16 mouse cellular contexts compared by ENCODE assay signal in genomic region chr8:71466198-71466597, GRCm38 (mm10). TPM values are rescaled to one million over a fixed set of nuclear protein-coding genes. Genes with fewer than 3 reads are reported as not detected.
A peak's percentile ranks its signal among the peaks of the same experiment; 100 is the strongest.
DNase-seq lines count a peak whose midpoint lies in the region; ATAC-seq and TF ChIP-seq lines count a peak whose summit lies in the region.
"Had no signal": no experiment of that assay in that cellular context is flagged by ENCODE, and none has a peak within 500 bp of the region (broad histone marks: within the 10 kb centered on the region; RNA-seq: fewer than 3 reads in every experiment).

No protein-coding gene starts in this region.

- 0 out of 2 replicates have a peak, but pooled peaks cover 9% of the 10 kb centered on the region for H3K36me3 ChIP-seq in heart, embryonic 15.5 days
- H3K36me3 ChIP-seq in heart, adult 2 months (ENCODE audit: control insufficient read depth, insufficient read depth, low read length): no peaks in the 10 kb centered on the region
- peaks cover 33% of the 10 kb centered on the region for H3K36me3 ChIP-seq in liver, embryonic 12.5 days
- peaks cover 3% of the 10 kb centered on the region; the same call in 1 of the 2 replicates for H3K36me3 ChIP-seq in liver, postnatal 0 days (replicated peaks; ENCODE audit: insufficient read depth, low read length)
- H3K36me3 ChIP-seq in liver, embryonic 13.5 days: peaks cover 24% of the 10 kb centered on the region

- ATAC-seq in heart, embryonic 15.5 days (replicated peaks; ENCODE audit: insufficient number of reproducible peaks, insufficient read depth, low FRiP score, low read depth): no peak
- ATAC-seq in liver, embryonic 12.5 days: no peak
- no peak for ATAC-seq in liver, postnatal 0 days
- no peak for ATAC-seq in liver, embryonic 13.5 days (ENCODE audit: low read depth)
- ATAC-seq: forebrain, embryonic 14.5 days; intestine, postnatal 0 days; lung, postnatal 0 days had no signal

- 0 out of 2 replicates have a peak overlapping the region, but pooled peaks have one; percentile 65 for H3K9ac ChIP-seq in heart, embryonic 15.5 days
- H3K9ac ChIP-seq in heart, adult 2 months (ENCODE audit: low read depth, low read length): no peak overlapping the region
- H3K9ac ChIP-seq in liver, embryonic 12.5 days: no peak overlapping the region
- no peak overlapping the region for H3K9ac ChIP-seq in liver, postnatal 0 days (replicated peaks)
- peak overlapping the region; percentile 85 for H3K9ac ChIP-seq in liver, embryonic 13.5 days

- no peak for TF ChIP-seq EP300 in heart, adult 2 months (IDR thresholded peaks at IDR 0.05; ENCODE audit: insufficient read depth, low read depth, low read length)
- TF ChIP-seq EP300 in liver, postnatal 0 days (IDR thresholded peaks at IDR 0.05; ENCODE audit: low read depth): no peak

- no peaks in the 10 kb centered on the region for H3K9me3 ChIP-seq in heart, embryonic 15.5 days (replicated peaks)
- no peaks in the 10 kb centered on the region for H3K9me3 ChIP-seq in liver, embryonic 12.5 days (replicated peaks)
- H3K9me3 ChIP-seq in liver, postnatal 0 days (ENCODE audit: low read length): no peaks in the 10 kb centered on the region
- no peaks in the 10 kb centered on the region; the same call in 1 of the 2 replicates for H3K9me3 ChIP-seq in liver, embryonic 13.5 days (replicated peaks)
- H3K9me3 ChIP-seq: midbrain, embryonic 12.5 days had no signal

- TF ChIP-seq CTCF in heart, adult 2 months (IDR thresholded peaks at IDR 0.05): no peak
- TF ChIP-seq CTCF in liver, postnatal 0 days (IDR thresholded peaks at IDR 0.05; ENCODE audit: low read depth): no peak

- TF ChIP-seq POLR2A in heart, adult 2 months (IDR thresholded peaks at IDR 0.05; ENCODE audit: insufficient read depth, low read depth, low read length): no peak

- peak; percentile 9 for DNase-seq in adrenal gland, adult 8-10 months
- DNase-seq in adrenal gland, postnatal 36 days: no peak
- DNase-seq in heart, adult 2 months: no peak
- DNase-seq in liver, postnatal 0 days: no peak
- no peak for DNase-seq in liver, embryonic 13.5 days
- no peak for DNase-seq in left cerebral cortex, postnatal 4 days
- DNase-seq: adrenal gland, postnatal 10 days; gastrocnemius, postnatal 10 days; heart, postnatal 10 days; thymus, adult 18-20 months had no signal

- H3K27ac ChIP-seq in heart, embryonic 15.5 days: no peak overlapping the region
- H3K27ac ChIP-seq in heart, adult 2 months: no peak overlapping the region
- H3K27ac ChIP-seq in liver, embryonic 12.5 days: no peak overlapping the region
- H3K27ac ChIP-seq in liver, postnatal 0 days (ENCODE audit: low read depth): no peak overlapping the region
- H3K27ac ChIP-seq in liver, embryonic 13.5 days: peak overlapping the region; percentile 5; the same call in 1 of the 2 replicates
- H3K27ac ChIP-seq: midbrain, embryonic 12.5 days had no signal

- 96% methylated on average over 5 of the region's 5 CpGs for WGBS in heart, embryonic 15.5 days
- over 99% methylated on average over 5 of the region's 5 CpGs for WGBS in heart, adult 2 months
- WGBS in liver, embryonic 12.5 days (ENCODE audit: insufficient replicate concordance): 90% methylated on average over 5 of the region's 5 CpGs
- 93% methylated on average over 5 of the region's 5 CpGs for WGBS in liver, postnatal 0 days (ENCODE audit: insufficient replicate concordance)
- WGBS in liver, embryonic 13.5 days (ENCODE audit: insufficient replicate concordance): 81% methylated on average over 5 of the region's 5 CpGs

- no peak overlapping the region for H3K4me2 ChIP-seq in heart, embryonic 15.5 days
- peak overlapping the region; percentile 97 for H3K4me2 ChIP-seq in liver, embryonic 12.5 days
- H3K4me2 ChIP-seq in liver, postnatal 0 days (ENCODE audit: low read depth, low read length): no peak overlapping the region
- peak overlapping the region; percentile 94 for H3K4me2 ChIP-seq in liver, embryonic 13.5 days

- no peak overlapping the region for H3K4me3 ChIP-seq in heart, embryonic 15.5 days
- H3K4me3 ChIP-seq in heart, adult 2 months: no peak overlapping the region
- H3K4me3 ChIP-seq in liver, embryonic 12.5 days: 0 out of 2 replicates have a peak overlapping the region, but pooled peaks have one; percentile 2
- no peak overlapping the region for H3K4me3 ChIP-seq in liver, postnatal 0 days (ENCODE audit: low read depth, low read length)
- H3K4me3 ChIP-seq in liver, embryonic 13.5 days (replicated peaks): 0 out of 2 replicates have a peak overlapping the region, but pooled peaks have one; percentile 16

- no peaks in the 10 kb centered on the region; the same call in 1 of the 2 replicates for H3K27me3 ChIP-seq in heart, embryonic 15.5 days
- H3K27me3 ChIP-seq in heart, adult 2 months (ENCODE audit: control insufficient read depth, insufficient read depth, low read length): no peaks in the 10 kb centered on the region
- peaks cover 8% of the 10 kb centered on the region for H3K27me3 ChIP-seq in liver, embryonic 12.5 days (replicated peaks)
- H3K27me3 ChIP-seq in liver, postnatal 0 days (ENCODE audit: insufficient read depth, low read length): no peaks in the 10 kb centered on the region
- H3K27me3 ChIP-seq in liver, embryonic 13.5 days: peaks cover 12% of the 10 kb centered on the region; the same call in 1 of the 2 replicates
- H3K27me3 ChIP-seq: midbrain, embryonic 12.5 days had no signal

- intact Hi-C loops in heart, adult 2 months (cut with DNase I): no loop called here
- intact Hi-C loops in left cerebral cortex, postnatal 4 days (cut with DNase I): no loop called here

- peaks cover 3% of the 10 kb centered on the region; the same call in 1 of the 2 replicates for H3K79me2 ChIP-seq in heart, adult 2 months (replicated peaks; ENCODE audit: control insufficient read depth, insufficient read depth, low read length)

- peaks cover 51% of the 10 kb centered on the region for H3K4me1 ChIP-seq in heart, embryonic 15.5 days (replicated peaks)
- H3K4me1 ChIP-seq in heart, adult 2 months (ENCODE audit: control insufficient read depth, insufficient read depth, low read length): peaks cover 15% of the 10 kb centered on the region
- peaks cover 60% of the 10 kb centered on the region for H3K4me1 ChIP-seq in liver, embryonic 12.5 days
- H3K4me1 ChIP-seq in liver, postnatal 0 days (ENCODE audit: insufficient read depth): peaks cover 37% of the 10 kb centered on the region
- H3K4me1 ChIP-seq in liver, embryonic 13.5 days (replicated peaks): peaks cover 58% of the 10 kb centered on the region

RNA-seq across cellular contexts. Expression of gene Mrpl34, which starts 1.4 kb away (rescaled TPM):
- 100 to 1,000 TPM in 1 of 4 experiments, 10 to 100 TPM in 3; 64.7 to 108 (median 88.7) TPM for total RNA-seq in adrenal gland, adult 8-10 months (2022)
- 100 to 1,000 TPM in 1 of 2 experiments, 10 to 100 TPM in 1; 91.9 to 111 TPM for total RNA-seq in adrenal gland, postnatal 36 days (2021)
- 149 and 188 TPM in 2 replicates for polyA plus RNA-seq in heart, embryonic 15.5 days (2015; fragmentation: Nextera tagmentation; extraction: Ambion mirVana)
- total RNA-seq in heart, adult 2 months (2021): 100 to 1,000 TPM; 120 to 128 TPM
- polyA plus RNA-seq in heart, adult 2 months (2012; rRNA removed): 81.7 and 153 TPM in 2 replicates
- polyA plus RNA-seq in liver, embryonic 12.5 days (2016; fragmentation: Nextera tagmentation; extraction: Ambion mirVana): 168 and 173 TPM in 2 replicates
- 119 and 120 TPM in 2 replicates for polyA plus RNA-seq in liver, postnatal 0 days (2015; fragmentation: Nextera tagmentation; extraction: Ambion mirVana)
- 154 and 157 TPM in 2 replicates for polyA plus RNA-seq in liver, embryonic 13.5 days (2015; fragmentation: Nextera tagmentation; extraction: Ambion mirVana)
- total RNA-seq in left cerebral cortex, postnatal 4 days (2021): 10 to 100 TPM; 71.3 to 73.7 TPM

RNA-seq across cellular contexts. Expression of gene Abhd8, which starts 2.7 kb away (rescaled TPM):
- 10 to 100 TPM; 85.3 to 96.2 (median 92.1) TPM for total RNA-seq in adrenal gland, adult 8-10 months (2022)
- 10 to 100 TPM; 56.6 to 81.2 TPM for total RNA-seq in adrenal gland, postnatal 36 days (2021)
- 34.6 and 45.0 TPM in 2 replicates for polyA plus RNA-seq in heart, embryonic 15.5 days (2015; fragmentation: Nextera tagmentation; extraction: Ambion mirVana)
- total RNA-seq in heart, adult 2 months (2021): 10 to 100 TPM; 25.8 to 26.5 TPM
- polyA plus RNA-seq in heart, adult 2 months (2012; rRNA removed): 30.4 and 38.3 TPM in 2 replicates
- polyA plus RNA-seq in liver, embryonic 12.5 days (2016; fragmentation: Nextera tagmentation; extraction: Ambion mirVana): 16.0 and 17.4 TPM in 2 replicates
- 4.5 and 5.0 TPM in 2 replicates for polyA plus RNA-seq in liver, postnatal 0 days (2015; fragmentation: Nextera tagmentation; extraction: Ambion mirVana)
- polyA plus RNA-seq in liver, embryonic 13.5 days (2015; fragmentation: Nextera tagmentation; extraction: Ambion mirVana): 12.3 and 13.2 TPM in 2 replicates
- 100 to 1,000 TPM; 113 to 121 TPM for total RNA-seq in left cerebral cortex, postnatal 4 days (2021)

RNA-seq across cellular contexts. Expression of gene Dda1, which starts 2.8 kb away (rescaled TPM):
- total RNA-seq in adrenal gland, adult 8-10 months (2022): 10 to 100 TPM; 51.7 to 65.2 (median 57.9) TPM
- total RNA-seq in adrenal gland, postnatal 36 days (2021): 10 to 100 TPM; 57.7 to 62.3 TPM
- polyA plus RNA-seq in heart, embryonic 15.5 days (2015; fragmentation: Nextera tagmentation; extraction: Ambion mirVana): 68.4 and 84.1 TPM in 2 replicates
- 10 to 100 TPM; 30.4 to 31.8 TPM for total RNA-seq in heart, adult 2 months (2021)
- polyA plus RNA-seq in heart, adult 2 months (2012; rRNA removed): 51.8 and 51.9 TPM in 2 replicates
- 60.6 and 63.1 TPM in 2 replicates for polyA plus RNA-seq in liver, embryonic 12.5 days (2016; fragmentation: Nextera tagmentation; extraction: Ambion mirVana)
- polyA plus RNA-seq in liver, postnatal 0 days (2015; fragmentation: Nextera tagmentation; extraction: Ambion mirVana): 30.3 and 31.0 TPM in 2 replicates
- polyA plus RNA-seq in liver, embryonic 13.5 days (2015; fragmentation: Nextera tagmentation; extraction: Ambion mirVana): 50.9 and 51.6 TPM in 2 replicates
- total RNA-seq in left cerebral cortex, postnatal 4 days (2021): 100 to 1,000 TPM; 135 to 139 TPM

RNA-seq across cellular contexts. Expression of gene Ano8, which starts 19.6 kb away (rescaled TPM):
- 10 to 100 TPM; 13.5 to 24.7 (median 20.6) TPM for total RNA-seq in adrenal gland, adult 8-10 months (2022)
- total RNA-seq in adrenal gland, postnatal 36 days (2021): 10 to 100 TPM; 14.0 to 15.1 TPM
- 0.81 and 1.9 TPM in 2 replicates for polyA plus RNA-seq in heart, embryonic 15.5 days (2015; fragmentation: Nextera tagmentation; extraction: Ambion mirVana)
- 10 to 100 TPM; 15.6 to 16.3 TPM for total RNA-seq in heart, adult 2 months (2021)
- 15.3 and 18.4 TPM in 2 replicates for polyA plus RNA-seq in heart, adult 2 months (2012; rRNA removed)
- polyA plus RNA-seq in liver, embryonic 12.5 days (2016; fragmentation: Nextera tagmentation; extraction: Ambion mirVana): 1.2 TPM in 2 replicates
- polyA plus RNA-seq in liver, postnatal 0 days (2015; fragmentation: Nextera tagmentation; extraction: Ambion mirVana): 0.14 and 0.27 TPM in 2 replicates
- 0.12 and 0.14 TPM in 2 replicates for polyA plus RNA-seq in liver, embryonic 13.5 days (2015; fragmentation: Nextera tagmentation; extraction: Ambion mirVana)
- total RNA-seq in left cerebral cortex, postnatal 4 days (2021): 10 to 100 TPM; 88.0 to 91.9 TPM

RNA-seq across cellular contexts. Expression of gene Gtpbp3, which starts 21.7 kb away (rescaled TPM):
- total RNA-seq in adrenal gland, adult 8-10 months (2022): 10 to 100 TPM; 23.1 to 32.0 (median 29.0) TPM
- total RNA-seq in adrenal gland, postnatal 36 days (2021): 10 to 100 TPM; 22.5 to 23.1 TPM
- polyA plus RNA-seq in heart, embryonic 15.5 days (2015; fragmentation: Nextera tagmentation; extraction: Ambion mirVana): 10.5 and 11.8 TPM in 2 replicates
- 10 to 100 TPM; 16.6 to 20.5 TPM for total RNA-seq in heart, adult 2 months (2021)
- 18.4 and 19.8 TPM in 2 replicates for polyA plus RNA-seq in heart, adult 2 months (2012; rRNA removed)
- polyA plus RNA-seq in liver, embryonic 12.5 days (2016; fragmentation: Nextera tagmentation; extraction: Ambion mirVana): 9.3 and 9.6 TPM in 2 replicates
- polyA plus RNA-seq in liver, postnatal 0 days (2015; fragmentation: Nextera tagmentation; extraction: Ambion mirVana): 4.5 and 4.9 TPM in 2 replicates
- polyA plus RNA-seq in liver, embryonic 13.5 days (2015; fragmentation: Nextera tagmentation; extraction: Ambion mirVana): 6.8 and 7.3 TPM in 2 replicates
- total RNA-seq in left cerebral cortex, postnatal 4 days (2021): 10 to 100 TPM; 23.0 to 24.1 TPM

Comparison
In these comparisons a context has a peak if more than half of its experiments do, and no peak if none do; other contexts are left out.
1. H3K4me2 ChIP-seq: peak in liver, embryonic 12.5 days (single experiment) and liver, embryonic 13.5 days (single experiment); none in heart, embryonic 15.5 days (single experiment) and liver, postnatal 0 days (single experiment).
2. H3K4me3 ChIP-seq: peak in liver, embryonic 12.5 days (single experiment) and liver, embryonic 13.5 days (single experiment); none in heart, embryonic 15.5 days (single experiment), heart, adult 2 months (single experiment) and liver, postnatal 0 days (single experiment).
3. H3K9ac ChIP-seq: peak in heart, embryonic 15.5 days (single experiment) and liver, embryonic 13.5 days (single experiment); none in heart, adult 2 months (single experiment), liver, embryonic 12.5 days (single experiment) and liver, postnatal 0 days (single experiment).